Mouse (Mus musculus) urinary bladder, postnatal 14 days (tissue): ENCODE results near the gene Abhd14a.

ENCODE experiments used
- DNase-seq: peaks from one replicate; pipeline ENCODE4 v3.0.0; 2021; ENCODE audit warnings: low spot score

The Abhd14a gene

DNA sequence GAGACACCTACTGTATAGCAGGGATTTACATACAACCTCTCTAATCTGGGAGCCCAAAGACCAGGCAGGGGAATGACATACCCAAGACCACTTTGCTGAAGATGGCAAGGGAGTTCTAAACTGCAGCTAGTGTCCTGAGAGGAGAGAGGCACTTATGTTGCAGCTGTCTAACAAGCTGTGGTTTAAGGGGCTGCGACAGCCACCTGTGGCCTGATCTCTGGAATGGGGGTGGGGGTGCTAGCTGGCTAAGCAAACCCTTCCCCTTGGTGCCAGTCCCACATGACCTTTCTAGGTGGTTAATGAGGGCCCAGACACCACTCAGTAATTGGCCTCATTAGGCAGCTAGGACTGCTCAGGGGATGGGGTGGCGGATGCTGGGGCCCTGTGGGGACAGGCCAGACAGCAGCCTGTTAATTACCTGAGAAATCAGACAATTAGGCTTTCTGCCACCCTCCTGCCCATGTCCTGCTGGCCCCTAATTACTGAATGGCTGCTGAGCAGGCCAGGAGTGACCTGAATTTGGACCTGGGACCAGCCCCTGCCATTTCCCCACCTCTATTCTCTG lies 37.3 kb downstream of the Abhd14a start:
- no peak for DNase-seq

DNA sequence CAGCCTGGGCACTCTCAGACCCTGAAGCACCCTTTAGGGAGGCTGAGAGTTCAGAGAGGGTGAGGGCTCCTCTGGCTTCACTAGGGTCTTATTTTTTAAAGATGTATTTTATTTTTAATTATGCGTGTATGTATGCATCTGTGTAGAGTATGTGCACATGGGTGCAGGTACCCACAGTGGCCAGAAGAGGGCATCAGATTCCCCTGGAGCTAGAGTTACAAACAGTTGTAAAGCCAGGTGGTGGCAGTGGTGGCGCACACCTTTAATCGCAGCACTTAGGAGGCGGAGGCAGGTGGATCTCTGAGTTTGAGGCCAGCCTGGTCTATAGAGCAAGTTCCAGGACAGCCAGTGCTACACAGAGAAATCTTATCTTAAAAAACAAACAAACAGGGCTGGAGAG lies 38.4 kb downstream of the Abhd14a start:
- no peak for DNase-seq

DNA sequence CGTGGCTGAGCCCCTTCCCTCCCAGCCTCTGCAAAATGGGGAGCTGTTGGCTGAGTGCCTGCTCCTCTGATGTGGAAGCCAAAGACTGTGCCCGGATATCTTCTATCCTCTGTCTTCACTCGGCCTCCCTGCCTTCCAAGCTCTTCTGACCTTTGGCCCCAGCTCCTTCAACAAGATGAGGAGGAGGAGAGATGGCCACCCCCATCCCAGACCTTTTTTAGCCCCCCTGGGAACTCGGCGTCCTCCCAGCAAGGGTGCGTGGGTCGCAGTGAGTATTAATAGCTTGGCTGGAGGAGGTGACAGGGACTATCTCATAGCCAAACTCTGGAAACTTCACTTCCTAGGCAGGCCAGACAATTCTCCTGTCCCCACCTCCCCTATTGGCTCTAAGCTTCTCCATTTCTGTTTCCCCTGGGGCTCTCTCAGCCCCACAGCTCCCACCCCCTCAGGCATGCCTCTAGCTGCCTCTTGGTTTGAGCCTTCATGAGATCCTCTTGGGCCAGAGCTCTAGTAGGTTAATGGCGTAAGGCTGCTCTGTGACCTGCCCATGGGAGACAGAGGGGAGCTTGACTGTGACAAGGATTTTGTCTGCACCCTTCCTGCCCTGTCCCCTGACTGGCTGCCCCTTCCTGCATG lies 40.9 kb downstream of the Abhd14a start:
- no peak for DNase-seq

DNA sequence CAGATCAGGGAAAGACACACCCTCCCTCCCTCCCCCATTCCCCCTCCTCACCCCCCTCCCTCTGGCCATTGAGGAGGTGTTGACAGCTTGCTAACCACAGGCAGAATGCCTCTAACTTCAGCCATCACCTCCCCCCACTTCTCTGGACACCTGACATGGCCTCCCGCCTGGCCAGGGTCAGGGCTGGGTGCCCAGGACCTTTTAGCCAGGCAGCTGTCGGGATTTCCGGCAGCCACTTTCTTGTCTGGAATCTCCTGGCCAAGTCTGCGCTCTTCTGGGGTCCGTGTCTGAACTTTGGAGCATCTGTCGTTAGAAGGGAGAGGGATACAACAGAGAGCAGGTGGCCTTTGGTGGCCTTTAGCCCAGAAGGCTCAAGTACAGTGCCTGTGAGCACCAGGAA lies 42.2 kb downstream of the Abhd14a start:
- DNase-seq = no peak

DNA sequence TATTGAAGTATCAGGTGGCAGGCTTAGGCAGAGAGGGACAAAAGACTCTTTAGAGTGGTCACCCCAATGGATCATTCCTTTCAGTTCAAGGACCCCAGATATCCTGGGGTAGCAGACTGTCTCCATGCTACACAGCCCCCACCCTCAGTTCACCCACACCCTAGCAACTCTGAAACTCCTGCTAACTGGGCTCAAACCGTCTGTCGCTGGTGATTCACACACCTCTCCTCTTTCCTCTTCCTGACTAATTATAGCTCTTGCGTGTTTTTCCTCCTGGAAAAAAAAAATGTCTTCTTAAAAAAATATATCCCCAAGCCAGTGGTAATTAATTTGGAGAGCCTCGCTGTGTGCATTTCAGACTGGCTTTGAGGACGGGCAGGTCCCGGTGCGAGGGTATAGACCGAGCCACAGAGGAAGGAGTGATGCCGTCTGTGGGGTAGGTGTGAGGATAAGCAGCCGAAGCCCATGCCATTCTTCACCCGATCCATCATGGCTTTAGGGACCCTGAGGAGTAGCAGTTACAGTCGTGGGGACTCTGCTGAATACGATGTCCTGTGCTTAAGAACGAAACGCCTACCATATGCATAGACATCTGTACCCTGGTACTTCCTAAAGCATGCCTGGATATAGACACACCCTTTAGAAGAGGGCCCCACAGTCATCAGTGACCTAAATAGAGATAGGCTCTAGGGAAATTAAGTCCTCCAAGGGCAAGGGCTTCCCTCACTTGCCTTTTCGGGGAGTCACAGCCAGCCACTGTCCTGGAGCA lies 44.7 kb downstream of the Abhd14a start:
- DNase-seq = no peak

DNA sequence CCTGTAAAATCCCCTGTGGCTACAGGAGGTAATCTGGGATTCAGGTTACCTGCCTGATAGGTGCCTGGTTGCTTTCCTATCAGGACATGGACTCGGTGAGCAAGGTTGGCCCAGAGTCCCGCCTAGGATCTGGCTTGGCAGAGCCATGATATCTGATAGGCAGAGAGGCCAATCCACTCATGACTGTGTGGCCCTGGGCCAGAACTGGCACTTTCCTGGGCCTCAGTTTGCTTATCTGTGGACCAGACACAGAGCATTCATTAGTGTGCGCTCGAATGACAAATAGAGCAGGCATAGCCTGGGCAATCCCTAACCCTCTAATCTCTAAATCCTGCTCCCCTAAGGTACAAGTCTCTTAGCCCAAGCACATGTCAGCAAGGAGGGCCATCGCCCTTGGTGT lies 45.3 kb downstream of the Abhd14a start:
- no peak for DNase-seq

DNA sequence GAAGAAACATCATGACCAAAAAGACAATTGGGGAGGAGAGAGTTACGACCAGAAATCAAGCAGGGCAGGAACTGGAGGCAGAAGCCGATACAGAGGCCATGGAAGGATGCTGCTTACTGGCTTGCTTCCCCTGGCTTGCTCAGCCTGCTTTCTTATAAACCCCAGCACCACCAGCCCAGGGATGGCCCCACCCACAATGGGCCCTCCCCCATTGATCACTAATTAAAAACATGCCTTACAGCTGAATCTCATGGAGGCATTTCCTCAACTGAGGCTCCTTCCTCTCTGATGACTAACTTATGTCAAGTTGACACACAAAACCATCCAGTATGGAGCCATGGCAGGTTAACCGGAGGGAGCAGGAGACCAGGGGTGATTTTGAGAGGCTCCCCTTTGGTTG lies 47.7 kb downstream of the Abhd14a start:
- DNase-seq = no peak

DNA sequence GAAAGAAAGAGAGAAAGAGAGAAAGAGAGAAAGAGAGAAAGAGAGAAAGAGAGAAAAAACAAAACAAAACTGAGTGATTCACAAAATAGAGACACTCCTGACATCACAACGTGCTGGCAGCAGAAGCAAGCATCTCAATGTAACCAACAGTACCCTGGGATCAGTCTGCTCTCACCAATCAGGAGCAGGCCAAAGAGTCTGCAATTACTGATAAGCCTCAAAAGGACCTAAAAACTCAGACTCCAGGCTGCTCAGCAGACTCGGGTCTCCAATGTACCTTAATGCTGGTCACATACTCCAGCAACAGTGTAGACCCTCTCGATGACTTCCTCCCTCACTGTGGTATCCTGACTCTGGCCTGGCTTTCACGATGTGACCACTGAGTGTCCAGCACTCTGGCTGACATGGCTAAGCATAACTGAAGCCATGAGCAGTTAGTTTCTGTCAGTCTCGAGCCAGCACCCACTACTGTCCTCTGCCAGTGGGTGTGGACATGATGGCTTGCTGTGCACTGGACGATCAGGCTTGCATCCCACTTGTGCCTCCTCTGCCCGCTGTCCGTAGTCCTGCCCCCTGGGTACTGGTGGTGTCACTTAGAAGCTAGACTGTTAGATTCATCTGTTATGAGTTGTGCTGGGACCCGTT lies 48.7 kb downstream of the Abhd14a start:
- no peak for DNase-seq

DNA sequence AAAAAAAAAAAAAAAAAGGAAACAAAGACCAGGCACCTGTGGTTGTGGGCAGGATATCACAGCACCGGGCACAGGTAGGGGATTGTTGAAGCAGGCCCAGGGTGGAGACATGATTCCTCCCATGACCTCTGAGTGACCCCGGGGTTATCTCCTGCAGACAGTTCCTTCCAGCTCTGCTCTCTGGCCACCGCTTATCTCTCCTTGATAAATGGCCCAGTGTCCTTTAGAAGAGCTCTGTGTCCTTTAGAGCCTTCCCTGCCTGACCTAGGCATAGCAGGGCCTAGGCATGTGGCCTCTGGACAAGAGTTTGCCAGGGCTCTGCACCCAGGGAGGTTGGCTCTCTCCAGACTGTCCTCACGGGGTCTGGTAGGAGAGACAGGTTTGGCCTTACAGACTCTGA lies 49.7 kb downstream of the Abhd14a start:
- DNase-seq = no peak

DNA sequence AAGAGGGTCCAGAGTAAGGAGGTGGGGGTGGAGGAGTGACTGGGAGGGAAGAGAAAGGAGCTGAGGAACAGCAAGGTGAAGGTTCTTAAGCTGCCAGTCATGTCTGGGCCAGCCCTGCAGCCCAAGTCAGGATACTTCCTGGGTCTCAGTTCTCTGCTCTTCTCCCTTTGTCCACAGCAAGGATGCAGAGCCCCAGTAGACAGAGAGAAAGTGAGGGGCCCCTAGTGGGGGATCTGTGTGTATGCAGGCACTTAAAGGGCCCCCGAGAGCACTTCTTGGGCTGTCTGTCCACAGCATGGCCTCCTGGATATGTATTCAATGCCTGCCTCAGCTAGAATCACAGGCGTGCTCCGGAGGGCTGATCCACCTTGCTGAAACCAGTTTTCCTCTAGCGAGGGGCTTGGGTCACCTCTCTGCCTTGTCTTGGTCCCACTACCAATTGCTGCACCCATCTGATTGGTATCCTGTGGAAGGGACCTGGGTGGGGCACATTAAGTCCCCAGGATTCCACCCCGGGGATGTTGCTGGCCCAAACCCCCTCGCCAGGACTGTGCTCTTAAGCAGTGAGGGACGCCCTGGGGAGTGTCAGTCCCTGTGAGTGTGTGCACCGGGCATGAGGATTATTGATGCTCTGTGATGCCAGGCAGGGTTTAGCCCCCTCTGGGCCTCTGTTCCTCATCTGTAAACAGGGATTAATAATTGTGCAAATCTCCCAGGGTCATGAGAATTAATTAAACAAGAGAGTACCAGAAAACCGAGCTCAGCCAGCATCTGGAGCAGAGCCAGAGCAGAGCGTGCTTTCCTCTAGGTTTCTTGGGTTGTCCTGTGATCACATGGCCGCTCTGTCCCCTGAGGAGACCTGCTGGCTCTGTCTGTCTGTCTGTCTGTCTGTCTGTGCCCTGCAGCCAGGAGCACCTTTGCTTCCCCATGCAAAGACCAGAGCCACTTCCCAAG lies 52.6 kb downstream of the Abhd14a start:
- DNase-seq = no peak

DNA sequence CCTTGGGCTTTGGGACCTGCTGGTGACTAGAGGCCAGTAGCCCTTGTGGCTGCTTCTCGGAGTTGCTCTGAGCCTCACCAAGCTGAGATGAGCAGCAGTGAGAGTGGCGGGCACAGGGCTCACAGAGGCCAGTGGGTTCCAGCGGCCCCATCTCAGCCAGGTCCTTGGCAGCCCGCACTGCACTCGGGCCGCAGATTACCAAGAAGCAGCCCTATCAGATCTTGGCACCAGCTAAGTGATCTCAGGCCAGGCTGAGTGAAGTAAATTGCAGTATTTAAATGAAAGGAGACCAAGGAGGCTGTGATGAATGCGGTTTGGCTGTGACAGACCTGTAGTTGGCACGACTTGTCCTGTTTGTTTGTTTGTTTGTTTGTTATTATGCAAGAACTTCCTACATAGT lies 53.9 kb downstream of the Abhd14a start:
- no peak for DNase-seq

DNA sequence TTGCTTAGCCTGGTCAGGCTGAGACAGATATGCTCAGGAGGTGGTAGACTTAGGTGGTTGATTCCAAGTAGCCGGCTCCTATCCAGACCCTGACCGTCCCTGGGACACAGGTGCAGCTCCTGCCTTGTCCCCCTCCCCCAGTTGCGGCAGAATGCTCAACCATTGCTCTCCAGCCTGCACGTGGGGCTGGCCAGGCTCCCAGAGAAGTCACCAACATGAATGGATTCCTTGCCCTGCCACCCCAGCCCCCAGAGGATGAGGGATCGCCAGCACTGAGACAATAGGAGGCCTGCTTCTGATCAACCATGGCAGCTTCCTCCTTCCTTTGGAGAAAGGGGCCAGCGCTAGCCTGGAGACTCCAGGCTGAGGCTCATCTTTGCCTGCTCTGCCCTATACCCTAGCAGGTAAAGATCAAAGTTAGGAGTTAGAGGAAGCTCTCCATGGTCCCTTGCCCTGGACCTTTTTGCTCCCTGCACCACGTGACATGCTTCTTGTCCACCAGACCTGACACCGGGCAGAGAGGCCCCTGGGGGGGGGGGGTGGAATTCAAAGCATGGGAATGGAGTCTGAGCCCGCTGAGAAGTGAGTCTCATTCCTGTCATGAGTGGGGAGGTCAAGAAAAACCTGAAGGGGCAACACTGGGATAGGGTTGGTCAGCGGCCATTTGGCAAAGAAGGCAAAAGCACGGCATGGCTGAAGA lies 54.5 kb downstream of the Abhd14a start:
- no peak for DNase-seq
